Mouse (Mus musculus) naive thymus-derived CD4-positive, alpha-beta T cell, adult 2 months (primary cell): ENCODE results near the gene Fntb.

Experiments
- DNase-seq: peaks from one replicate; pipeline ENCODE4 v3.0.0-alpha.2; 2011; ENCODE audit warnings: low read depth

Gene Fntb

GRCm38 (mm10) chr12:76889404-76890184, 124.2 kb downstream of the Fntb start:
- DNase-seq = peak; percentile 27

GRCm38 (mm10) chr12:76891160-76891559, 125.8 kb downstream of the Fntb start:
- no peak for DNase-seq

GRCm38 (mm10) chr12:76892910-76893695, 127.7 kb downstream of the Fntb start:
- DNase-seq = no peak

- DNase-seq = no peak
Observed at GRCm38 (mm10) chr12:76894792-76895559, 129.6 kb downstream of the Fntb start.

GRCm38 (mm10) chr12:76895777-76896176, 130.4 kb downstream of the Fntb start:
- DNase-seq = no peak

GRCm38 (mm10) chr12:76896566-76896965, 131.2 kb downstream of the Fntb start:
- no peak for DNase-seq

GRCm38 (mm10) chr12:76897006-76897405, 131.6 kb downstream of the Fntb start:
- no peak for DNase-seq

GRCm38 (mm10) chr12:76898141-76898540, 132.8 kb downstream of the Fntb start:
- DNase-seq = no peak

- peak; percentile 27 for DNase-seq
Observed at GRCm38 (mm10) chr12:76899261-76899975, 134.0 kb downstream of the Fntb start.

GRCm38 (mm10) chr12:76901508-76902294, 136.3 kb downstream of the Fntb start:
- no peak for DNase-seq

- DNase-seq = no peak
Observed at GRCm38 (mm10) chr12:76906278-76906677, 140.9 kb downstream of the Fntb start.

- no peak for DNase-seq
Observed at GRCm38 (mm10) chr12:76909218-76909617, 143.8 kb downstream of the Fntb start.

- no peak for DNase-seq
Observed at GRCm38 (mm10) chr12:76910258-76910940, 145.0 kb downstream of the Fntb start.

- no peak for DNase-seq
Observed at GRCm38 (mm10) chr12:76911171-76911726, 145.9 kb downstream of the Fntb start.

- no peak for DNase-seq
Observed at GRCm38 (mm10) chr12:76912193-76912592, 146.8 kb downstream of the Fntb start.

- DNase-seq = no peak
Observed at GRCm38 (mm10) chr12:76916163-76916562, 150.8 kb downstream of the Fntb start.

GRCm38 (mm10) chr12:76918113-76918512, 152.7 kb downstream of the Fntb start:
- DNase-seq = no peak

- DNase-seq = no peak
Observed at GRCm38 (mm10) chr12:76918855-76919254, 153.5 kb downstream of the Fntb start.

GRCm38 (mm10) chr12:76920398-76920797, 155.0 kb downstream of the Fntb start:
- no peak for DNase-seq

GRCm38 (mm10) chr12:76920990-76921389, 155.6 kb downstream of the Fntb start:
- DNase-seq = no peak
